Mouse (Mus musculus): ENCODE measurements around the gene Ppm1a.

GRCm38 (mm10) chr12:72843135-72843534 lies 85.9 kb downstream of the Ppm1a start:
- TF ChIP-seq CTCF (IDR thresholded peaks at IDR 0.05; ENCODE audit: low read depth, low read length) (peak; percentile 42; the same call in 1 of the 2 replicates), GATA1 (IDR thresholded peaks at IDR 0.05; ENCODE audit: borderline replicate concordance, low read length) (no peak), GATA2 (IDR thresholded peaks at IDR 0.05; ENCODE audit: borderline replicate concordance, low read depth, low read length) (no peak), TAL1 (conservative IDR thresholded peaks at IDR 0.05; ENCODE audit: low read depth, low read length) (no peak)

All from G1E (cell line).